Comparison of ENCODE assay signal across 23 mouse cellular contexts in the genomic region with DNA sequence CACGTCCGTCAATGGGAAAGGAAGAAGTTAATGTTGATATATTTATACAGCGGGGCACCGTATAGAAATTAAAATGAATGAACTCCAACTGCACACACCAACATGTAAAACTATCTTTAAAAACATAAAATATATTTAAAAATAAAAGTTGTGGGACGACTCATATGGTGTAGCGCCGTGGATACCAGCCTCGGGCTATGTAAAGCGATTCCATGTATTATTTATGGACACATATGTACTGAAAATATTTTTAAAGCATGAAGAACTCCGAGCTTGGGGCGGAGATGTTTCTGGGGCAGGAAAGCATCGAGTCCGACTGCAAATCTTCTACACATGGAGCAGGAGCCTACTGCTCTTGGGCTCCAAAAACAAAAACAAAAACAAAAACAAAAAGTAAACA.
DNase-seq lines count a peak whose midpoint lies in the region; ATAC-seq and TF ChIP-seq lines count a peak whose summit lies in the region.
"Had no signal": no experiment of that assay in that cellular context is flagged by ENCODE, and none has a peak within 500 bp of the region (broad histone marks: within the 10 kb centered on the region; RNA-seq: fewer than 3 reads in every experiment).

No protein-coding gene starts in this region.

- no peak overlapping the region for H3K4me3 ChIP-seq in forebrain, postnatal 0 days (ENCODE audit: low read depth, low read length)
- no peak overlapping the region for H3K4me3 ChIP-seq in forebrain, embryonic 10.5 days
- H3K4me3 ChIP-seq in kidney, adult 2 months (ENCODE audit: insufficient read depth, low read depth, low read length) = no peak overlapping the region
- H3K4me3 ChIP-seq: embryonic facial prominence, embryonic 10.5 days; embryonic facial prominence, embryonic 12.5 days; forebrain, embryonic 12.5 days had no signal

- no peak for TF ChIP-seq POLR2A in kidney, adult 2 months (IDR thresholded peaks at IDR 0.05; ENCODE audit: low read depth, low read length)

- no peak overlapping the region for H3K9ac ChIP-seq in forebrain, postnatal 0 days
- H3K9ac ChIP-seq: embryonic facial prominence, embryonic 12.5 days; forebrain, embryonic 12.5 days had no signal

- no peaks in the 10 kb centered on the region for H3K27me3 ChIP-seq in forebrain, postnatal 0 days (ENCODE audit: insufficient read depth, low read length)
- peaks cover 7% of the 10 kb centered on the region; the same call in 1 of the 2 replicates for H3K27me3 ChIP-seq in forebrain, embryonic 10.5 days (ENCODE audit: poor library complexity, severe bottlenecking)
- no peaks in the 10 kb centered on the region for H3K27me3 ChIP-seq in kidney, adult 2 months (replicated peaks; ENCODE audit: control insufficient read depth, insufficient read depth, low read length)
- H3K27me3 ChIP-seq: CH12.LX; embryonic facial prominence, embryonic 12.5 days had no signal

- H3K36me3 ChIP-seq in forebrain, postnatal 0 days (ENCODE audit: insufficient read depth) = no peaks in the 10 kb centered on the region
- H3K36me3 ChIP-seq in forebrain, embryonic 10.5 days (replicated peaks) = no peaks in the 10 kb centered on the region
- H3K36me3 ChIP-seq in kidney, adult 2 months (ENCODE audit: control insufficient read depth, insufficient read depth, low read length) = no peaks in the 10 kb centered on the region
- H3K36me3 ChIP-seq: embryonic facial prominence, embryonic 10.5 days; embryonic facial prominence, embryonic 12.5 days; forebrain, embryonic 12.5 days had no signal

- no peak for TF ChIP-seq CTCF in forebrain, postnatal 0 days (IDR thresholded peaks at IDR 0.05; ENCODE audit: low read depth)
- TF ChIP-seq CTCF in kidney, adult 2 months (conservative IDR thresholded peaks at IDR 0.05; ENCODE audit: insufficient read depth, insufficient read length, low read depth, low read length) = no peak

- peak; percentile 69; the same call in 1 of the 2 replicates for ATAC-seq in forebrain, postnatal 0 days
- ATAC-seq: activated CD4-positive, CD25-positive, alpha-beta regulatory T cell, adult 4 months; CD4-positive, CD25-positive, alpha-beta regulatory T cell, adult 4 months; forebrain, embryonic 14.5 days; forebrain, embryonic 16.5 days; Patski had no signal

- no peak overlapping the region for H3K27ac ChIP-seq in forebrain, postnatal 0 days (ENCODE audit: low read depth, low read length)
- H3K27ac ChIP-seq in forebrain, embryonic 10.5 days = no peak overlapping the region
- no peak overlapping the region for H3K27ac ChIP-seq in kidney, adult 2 months (ENCODE audit: insufficient read depth, low read depth, low read length)
- H3K27ac ChIP-seq: embryonic facial prominence, embryonic 10.5 days; embryonic facial prominence, embryonic 12.5 days; forebrain, embryonic 12.5 days had no signal

- 74% methylated on average over 13 of the region's 13 CpGs for WGBS in forebrain, postnatal 0 days
- 91% methylated on average over 13 of the region's 13 CpGs for WGBS in forebrain, embryonic 10.5 days
- 85% methylated on average over 13 of the region's 13 CpGs for WGBS in kidney, adult 2 months

- H3K4me2 ChIP-seq in forebrain, postnatal 0 days (ENCODE audit: low read depth) = no peak overlapping the region
- H3K4me2 ChIP-seq: embryonic facial prominence, embryonic 12.5 days; forebrain, embryonic 12.5 days had no signal

- DNase-seq in forebrain, postnatal 0 days = no peak
- no peak for DNase-seq in forebrain, embryonic 10.5 days (ENCODE audit: extremely low spot score, low spot score)
- peak; percentile 51 to 66 for DNase-seq in right cerebral cortex, postnatal 10 days (ENCODE audit: low spot score in 2 of 2)
- no peak for DNase-seq in right cerebral cortex, postnatal 36 days (ENCODE audit: low spot score in 2 of 2)
- DNase-seq in kidney, adult 2 months = no peak
- DNase-seq: adrenal gland, adult 8-10 months; adrenal gland, postnatal 14 days; adrenal gland, postnatal 36 days; B cell, adult 2 months; cerebellum, adult 11-12 months; cerebellum, adult 2 months; cerebellum, adult 9-10 months; cerebellum, postnatal 10 days; cerebellum, postnatal 25 days had no signal

- H3K9me3 ChIP-seq in forebrain, postnatal 0 days (ENCODE audit: low read length) = no peaks in the 10 kb centered on the region
- no peaks in the 10 kb centered on the region for H3K9me3 ChIP-seq in forebrain, embryonic 10.5 days
- H3K9me3 ChIP-seq: embryonic facial prominence, embryonic 10.5 days; embryonic facial prominence, embryonic 12.5 days; forebrain, embryonic 12.5 days had no signal

- no peaks in the 10 kb centered on the region for H3K4me1 ChIP-seq in forebrain, postnatal 0 days (ENCODE audit: insufficient read depth)
- peaks cover 25% of the 10 kb centered on the region for H3K4me1 ChIP-seq in forebrain, embryonic 10.5 days
- no peaks in the 10 kb centered on the region for H3K4me1 ChIP-seq in kidney, adult 2 months (ENCODE audit: control insufficient read depth, insufficient read depth, low read length)
- H3K4me1 ChIP-seq: embryonic facial prominence, embryonic 10.5 days; embryonic facial prominence, embryonic 12.5 days had no signal

Comparison
In these comparisons a context has a peak if more than half of its experiments do, and no peak if none do; other contexts are left out.
1. DNase-seq: peak in right cerebral cortex, postnatal 10 days (2 of 2); none in forebrain, postnatal 0 days (single experiment), forebrain, embryonic 10.5 days (single experiment), right cerebral cortex, postnatal 36 days (0 of 2) and kidney, adult 2 months (single experiment).